Mouse (Mus musculus): Measurements from ENCODE around the gene Eif2s3x. TPM values are rescaled to one million over a fixed set of nuclear protein-coding genes. Genes with fewer than 3 reads are reported as not detected.

The Eif2s3x gene
- polyA plus RNA-seq (2012; rRNA removed): 16.7 and 16.8 TPM in 2 replicates

DNA sequence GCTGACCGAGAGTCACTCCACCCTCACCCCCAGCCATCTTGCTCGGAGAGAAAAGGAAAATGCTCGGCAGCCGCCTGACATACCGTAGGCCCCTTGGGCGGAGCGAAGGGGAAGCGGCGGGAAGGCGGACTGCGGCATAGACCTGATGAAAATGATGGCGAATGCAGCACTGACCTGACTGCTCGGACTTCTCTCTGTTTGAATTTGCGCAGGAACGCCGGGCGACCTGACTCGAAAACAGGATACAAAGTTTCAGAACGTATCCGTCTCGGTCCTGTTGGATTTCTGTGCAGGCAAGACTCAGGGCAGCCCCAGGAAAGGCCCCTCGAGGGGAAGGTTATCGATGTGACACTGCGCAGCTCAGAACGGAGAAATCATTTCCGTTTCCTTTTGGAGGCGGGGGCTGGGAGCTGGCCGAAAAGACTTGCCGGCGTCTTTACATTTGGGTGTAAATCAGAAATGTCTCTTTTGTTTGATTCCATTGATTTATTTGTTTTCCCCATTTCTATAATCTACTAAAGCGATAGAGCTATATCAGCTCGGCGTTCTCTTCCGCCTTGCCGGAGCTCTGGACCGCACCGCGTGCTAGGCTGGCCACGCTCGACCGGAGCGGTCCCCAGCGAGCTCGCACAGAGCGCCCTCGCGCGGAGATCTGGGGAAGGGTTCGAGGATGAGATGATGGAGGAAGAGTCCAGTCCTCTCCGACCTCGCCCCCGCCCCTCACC is at the start of gene Eif2s3x:
Gene Eif2s3x, minus strand, starts transcription at position 266 of the 725 bp plus-strand sequence.
- Histone ChIP-seq H3K27me3 (ENCODE audit: control insufficient read depth, insufficient read depth, low read length) (no peaks in the 10 kb centered on the region), H3K27ac (ENCODE audit: insufficient read depth, low read depth, low read length) (peak within 1 kb of the TSS; percentile 77), H3K36me3 (ENCODE audit: control insufficient read depth, insufficient read depth, low read length) (peaks cover 5% of the 10 kb centered on the region; the same call in 1 of the 2 replicates), H3K4me1 (ENCODE audit: control insufficient read depth, insufficient read depth, insufficient read length, low read length) (no peaks in the 10 kb centered on the region), H3K4me3 (ENCODE audit: low read depth, low read length) (peak within 1 kb of the TSS; percentile 98)
- peak; percentile 65 for TF ChIP-seq CTCF (IDR thresholded peaks at IDR 0.05; ENCODE audit: extremely low read depth, insufficient read length, insufficient replicate concordance, low read depth, low read length)
- peak; percentile 21; the same call in 1 of the 2 replicates for TF ChIP-seq POLR2A (IDR thresholded peaks at IDR 0.05; ENCODE audit: low read depth, low read length)
- WGBS: under 1% methylated on average over 52 of the region's 52 CpGs

DNA sequence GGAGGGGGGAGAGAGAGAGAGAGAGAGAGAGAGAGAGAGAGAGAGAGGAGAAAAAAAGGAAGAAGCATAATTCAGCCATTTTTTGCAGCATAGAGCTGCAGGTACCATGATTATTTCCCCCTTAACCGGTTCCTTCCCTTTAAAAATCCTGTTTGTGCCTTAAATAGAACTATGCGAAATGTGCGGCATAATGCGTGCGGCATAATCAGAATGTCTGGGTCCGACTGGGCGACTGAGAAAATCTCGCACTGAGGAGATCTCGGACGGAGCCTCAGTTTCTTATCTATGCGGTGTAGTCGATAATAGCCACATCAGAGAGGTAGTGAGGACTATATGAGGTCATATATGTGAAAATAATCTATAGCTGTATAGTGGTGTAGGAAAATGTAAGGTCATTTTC is 22.9 kb upstream of the Eif2s3x start:
- Histone ChIP-seq H3K4me1 (ENCODE audit: control insufficient read depth, insufficient read depth, insufficient read length, low read length) (no peaks in the 10 kb centered on the region), H3K4me3 (ENCODE audit: low read depth, low read length) (peak overlapping the region; percentile 100), H3K27me3 (ENCODE audit: control insufficient read depth, insufficient read depth, low read length) (no peaks in the 10 kb centered on the region), H3K36me3 (ENCODE audit: control insufficient read depth, insufficient read depth, low read length) (no peaks in the 10 kb centered on the region), H3K27ac (ENCODE audit: insufficient read depth, low read depth, low read length) (no peak overlapping the region)
- TF ChIP-seq POLR2A (IDR thresholded peaks at IDR 0.05; ENCODE audit: low read depth, low read length): no peak
- TF ChIP-seq CTCF (IDR thresholded peaks at IDR 0.05; ENCODE audit: extremely low read depth, insufficient read length, insufficient replicate concordance, low read depth, low read length): no peak
- 17% methylated on average over 12 of the region's 12 CpGs for WGBS

DNA sequence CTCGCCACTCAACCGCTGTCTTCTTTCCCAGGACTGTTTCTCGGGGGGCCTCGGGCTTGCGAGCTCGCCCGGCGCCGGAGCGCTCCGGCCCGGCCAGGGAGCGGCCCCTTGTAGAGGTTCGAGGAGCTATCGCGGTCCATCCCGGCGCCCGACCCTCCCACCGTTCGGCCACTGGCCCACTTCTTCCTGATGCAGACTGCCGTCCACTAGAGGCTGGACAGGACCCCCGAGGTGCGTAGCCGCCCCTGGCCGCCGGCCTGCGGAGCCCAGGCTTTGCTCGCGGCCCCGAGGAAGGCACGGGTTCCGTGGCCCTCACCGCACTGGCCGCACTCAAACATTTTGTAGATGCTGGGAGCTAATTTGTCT is 22.5 kb upstream of the Eif2s3x start:
- Histone ChIP-seq H3K27me3 (ENCODE audit: control insufficient read depth, insufficient read depth, low read length) (no peaks in the 10 kb centered on the region), H3K4me3 (ENCODE audit: low read depth, low read length) (peak overlapping the region; percentile 100), H3K27ac (ENCODE audit: insufficient read depth, low read depth, low read length) (peak overlapping the region; percentile 34; the same call in 1 of the 2 replicates), H3K4me1 (ENCODE audit: control insufficient read depth, insufficient read depth, insufficient read length, low read length) (no peaks in the 10 kb centered on the region), H3K36me3 (ENCODE audit: control insufficient read depth, insufficient read depth, low read length) (no peaks in the 10 kb centered on the region)
- WGBS: 15% methylated on average over 35 of the region's 35 CpGs
- TF ChIP-seq CTCF (IDR thresholded peaks at IDR 0.05; ENCODE audit: extremely low read depth, insufficient read length, insufficient replicate concordance, low read depth, low read length) (no peak), POLR2A (IDR thresholded peaks at IDR 0.05; ENCODE audit: low read depth, low read length) (no peak)

DNA sequence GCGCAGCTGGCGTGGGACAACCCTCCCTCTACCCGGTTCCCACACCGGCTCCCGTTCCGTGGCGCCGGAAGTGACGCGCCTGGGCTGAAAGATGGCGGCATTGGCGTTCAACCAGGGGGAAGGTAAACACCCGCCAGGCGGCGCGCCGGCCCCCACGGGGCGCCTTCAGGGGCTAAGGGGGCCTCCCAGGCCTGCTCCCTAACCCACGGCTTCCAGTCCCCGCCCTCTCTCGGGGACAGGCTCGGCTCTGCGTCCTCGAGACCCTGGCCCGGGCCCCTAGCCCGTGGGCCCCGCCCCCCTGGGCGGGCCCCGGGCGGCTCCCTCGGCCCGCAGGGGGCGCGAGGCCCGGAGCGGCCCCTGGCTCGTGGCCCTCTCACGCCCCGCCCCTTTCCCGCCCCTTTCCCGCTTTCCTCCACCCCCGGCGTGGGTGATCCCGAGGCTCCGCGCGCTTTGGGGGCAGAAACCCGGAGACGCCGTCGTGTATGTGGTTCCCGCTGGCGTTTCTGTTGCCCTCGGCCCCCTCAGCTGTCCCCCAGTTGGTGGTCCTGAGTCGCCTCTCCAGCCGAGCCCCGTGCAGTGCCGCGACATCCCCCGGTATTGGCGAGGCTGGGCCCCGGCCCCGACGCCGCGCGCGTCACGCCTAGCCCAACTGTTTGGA is 22.0 kb upstream of the Eif2s3x start, which contains the start of gene Klhl15:
Gene Klhl15, plus strand, starts transcription at position 68 of the 658 bp plus-strand sequence.
- H3K27me3 ChIP-seq (ENCODE audit: control insufficient read depth, insufficient read depth, low read length): no peaks in the 10 kb centered on the region
- no peaks in the 10 kb centered on the region for H3K36me3 ChIP-seq (ENCODE audit: control insufficient read depth, insufficient read depth, low read length)
- peak within 1 kb of the TSS; percentile 91 for H3K27ac ChIP-seq (ENCODE audit: insufficient read depth, low read depth, low read length)
- peak; percentile 46 for TF ChIP-seq CTCF (IDR thresholded peaks at IDR 0.05; ENCODE audit: extremely low read depth, insufficient read length, insufficient replicate concordance, low read depth, low read length)
- no peak for TF ChIP-seq POLR2A (IDR thresholded peaks at IDR 0.05; ENCODE audit: low read depth, low read length)
- WGBS: 15% methylated on average over 56 of the region's 70 CpGs
- no peaks in the 10 kb centered on the region for H3K4me1 ChIP-seq (ENCODE audit: control insufficient read depth, insufficient read depth, insufficient read length, low read length)
- peak within 1 kb of the TSS; percentile 100 for H3K4me3 ChIP-seq (ENCODE audit: low read depth, low read length)

DNA sequence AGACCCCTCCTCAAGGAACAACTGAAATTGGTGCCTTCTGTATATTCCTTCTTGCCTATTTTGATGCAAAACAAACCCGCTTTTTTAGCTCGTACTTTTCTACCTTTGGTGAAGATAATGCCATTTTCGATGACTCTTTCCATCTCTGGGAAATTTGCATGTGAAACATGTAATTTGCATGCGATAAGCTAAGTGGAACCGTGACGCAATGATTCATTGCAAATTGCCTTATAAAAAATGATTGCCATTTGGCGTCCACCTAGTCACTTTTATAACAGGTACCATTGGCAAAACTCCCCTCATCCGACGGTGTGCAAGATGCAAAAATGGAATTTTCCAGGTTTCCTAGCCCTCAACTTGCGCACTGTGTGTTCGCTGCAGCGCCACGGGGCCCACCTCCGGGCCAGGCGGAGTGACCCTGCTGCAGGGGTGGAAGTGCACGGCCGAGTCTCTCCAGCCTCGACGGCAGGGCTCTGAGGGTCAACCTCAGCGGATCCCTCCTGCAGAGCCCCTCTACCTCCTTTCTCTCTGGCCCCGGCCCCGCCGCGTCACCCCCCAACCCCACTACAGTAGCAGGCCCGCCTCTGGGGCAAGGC is 21.4 kb upstream of the Eif2s3x start:
- no peaks in the 10 kb centered on the region for H3K36me3 ChIP-seq (ENCODE audit: control insufficient read depth, insufficient read depth, low read length)
- TF ChIP-seq POLR2A (IDR thresholded peaks at IDR 0.05; ENCODE audit: low read depth, low read length) (no peak), CTCF (IDR thresholded peaks at IDR 0.05; ENCODE audit: extremely low read depth, insufficient read length, insufficient replicate concordance, low read depth, low read length) (no peak)
- H3K27me3 ChIP-seq (ENCODE audit: control insufficient read depth, insufficient read depth, low read length): no peaks in the 10 kb centered on the region
- peak overlapping the region; percentile 100 for H3K4me3 ChIP-seq (ENCODE audit: low read depth, low read length)
- H3K27ac ChIP-seq (ENCODE audit: insufficient read depth, low read depth, low read length): peak overlapping the region; percentile 46; the same call in 1 of the 2 replicates
- WGBS: 12% methylated on average over 20 of the region's 25 CpGs
- H3K4me1 ChIP-seq (ENCODE audit: control insufficient read depth, insufficient read depth, insufficient read length, low read length): no peaks in the 10 kb centered on the region

DNA sequence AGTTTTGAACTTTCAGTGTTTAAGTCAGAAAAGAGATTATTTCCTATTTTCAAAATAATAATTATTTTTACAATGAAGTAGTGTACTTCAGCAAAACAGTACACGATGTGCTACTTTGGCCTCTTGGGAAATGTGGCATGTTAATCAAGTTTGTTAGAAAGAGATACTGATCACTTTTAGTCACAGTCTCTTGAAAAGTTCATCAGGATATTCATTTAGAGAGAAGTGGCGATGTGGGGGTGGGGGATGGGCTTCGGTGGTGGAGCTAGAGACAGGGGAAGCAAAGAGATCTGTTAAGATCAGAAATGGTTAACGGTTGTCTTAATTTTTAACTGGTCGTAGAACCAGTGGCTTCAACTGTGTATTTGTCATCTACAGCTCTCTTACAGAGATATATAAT is 20.8 kb upstream of the Eif2s3x start:
- 34% methylated on average over 5 of the region's 5 CpGs for WGBS

DNA sequence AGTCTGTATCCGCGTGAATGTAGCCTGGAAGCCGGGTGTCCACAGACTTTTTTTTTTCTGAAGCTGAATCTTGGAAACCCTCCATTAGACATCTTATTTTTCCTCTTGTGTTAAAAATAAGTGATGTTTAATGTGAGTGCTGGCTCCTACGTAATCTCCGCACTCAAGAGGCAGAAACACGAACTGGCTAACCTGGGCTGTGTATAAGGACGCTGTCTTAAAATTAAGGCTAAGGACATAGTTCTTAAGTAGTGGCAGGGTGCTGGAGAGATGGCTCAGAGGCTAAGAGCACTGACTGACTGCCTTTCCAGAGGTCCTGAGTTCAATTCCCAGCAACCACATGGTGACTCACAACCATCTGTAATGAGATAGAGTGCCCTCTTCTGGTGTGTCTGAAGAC is 722 bp upstream of the Eif2s3x start:
- no peaks in the 10 kb centered on the region for H3K4me1 ChIP-seq (ENCODE audit: control insufficient read depth, insufficient read depth, insufficient read length, low read length)
- TF ChIP-seq CTCF (IDR thresholded peaks at IDR 0.05; ENCODE audit: extremely low read depth, insufficient read length, insufficient replicate concordance, low read depth, low read length) (no peak), POLR2A (IDR thresholded peaks at IDR 0.05; ENCODE audit: low read depth, low read length) (no peak)
- 2% methylated on average over 7 of the region's 7 CpGs for WGBS
- 0 out of 2 replicates have a peak, but pooled peaks cover 1% of the 10 kb centered on the region for H3K36me3 ChIP-seq (ENCODE audit: control insufficient read depth, insufficient read depth, low read length)
- peak overlapping the region; percentile 98; the same call in 1 of the 2 replicates for H3K4me3 ChIP-seq (ENCODE audit: low read depth, low read length)
- no peak overlapping the region for H3K27ac ChIP-seq (ENCODE audit: insufficient read depth, low read depth, low read length)
- H3K27me3 ChIP-seq (ENCODE audit: control insufficient read depth, insufficient read depth, low read length): no peaks in the 10 kb centered on the region

More for the DNA sequence above, 20.8 kb upstream of the Eif2s3x start:
- Histone ChIP-seq H3K4me1 (ENCODE audit: control insufficient read depth, insufficient read depth, insufficient read length, low read length) (no peaks in the 10 kb centered on the region), H3K4me3 (ENCODE audit: low read depth, low read length) (no peak overlapping the region), H3K36me3 (ENCODE audit: control insufficient read depth, insufficient read depth, low read length) (no peaks in the 10 kb centered on the region), H3K27me3 (ENCODE audit: control insufficient read depth, insufficient read depth, low read length) (no peaks in the 10 kb centered on the region), H3K27ac (ENCODE audit: insufficient read depth, low read depth, low read length) (no peak overlapping the region)
- TF ChIP-seq CTCF (IDR thresholded peaks at IDR 0.05; ENCODE audit: extremely low read depth, insufficient read length, insufficient replicate concordance, low read depth, low read length) (no peak), POLR2A (IDR thresholded peaks at IDR 0.05; ENCODE audit: low read depth, low read length) (no peak)

Measured in small intestine, adult 2 months (tissue).